Mouse (Mus musculus) cerebellum, adult 2 months (tissue): ENCODE data around the gene St6galnac6.

Experiments used
- CTCF ChIP-seq: fragments of 200-500 bp; IDR thresholded peaks from 2 replicates; pipeline ENCODE4 v1.5.1; 2011; ENCODE audit warnings: low read depth, mild to moderate bottlenecking, control low read depth, low read length, moderate library complexity, borderline replicate concordance; ENCODE audit not compliant: insufficient read depth
- POLR2A ChIP-seq: fragments of 200-500 bp; IDR thresholded peaks from 2 replicates; pipeline ENCODE4 v1.6.1; 2011; ENCODE audit warnings: low read length, control low read depth, borderline replicate concordance; ENCODE audit not compliant: insufficient read depth

GRCm38 (mm10) chr2:32636617-32637016 is 37.1 kb downstream of the St6galnac6 start:
- no peak for TF ChIP-seq CTCF
- no peak for TF ChIP-seq POLR2A
